Mouse (Mus musculus): ENCODE measurements around the gene N4bp2l1. TPM values are rescaled to one million over a fixed set of nuclear protein-coding genes. Genes with fewer than 3 reads are reported as not detected.

Gene N4bp2l1
- polyA plus RNA-seq, 1 experiment from 2014 or later = 19.8 TPM

Other genes starting within 250 kb of the N4bp2l1 start
- gene Zar1l, start 79.0 kb downstream of the N4bp2l1 start, polyA plus RNA-seq (2014; fragmentation: Nextera tagmentation; extraction: Ambion mirVana) = not detected in 2 replicates
- gene Brca2, start 74.6 kb downstream of the N4bp2l1 start, polyA plus RNA-seq (2014; fragmentation: Nextera tagmentation; extraction: Ambion mirVana) = 11.2 and 12.7 TPM in 2 replicates
- 39.1 and 45.4 TPM in 2 replicates for gene N4bp2l2, start 69.0 kb upstream of the N4bp2l1 start, polyA plus RNA-seq (2014; fragmentation: Nextera tagmentation; extraction: Ambion mirVana)
- 52.2 and 55.5 TPM in 2 replicates for gene Pds5b, start 76.6 kb upstream of the N4bp2l1 start, polyA plus RNA-seq (2014; fragmentation: Nextera tagmentation; extraction: Ambion mirVana)